9 mouse cellular contexts compared by ENCODE assay signal in genomic region chr5:33371137-33371536, GRCm38 (mm10). TPM values are rescaled to one million over a fixed set of nuclear protein-coding genes. Genes with fewer than 3 reads are reported as not detected.
A peak's percentile ranks its signal among the peaks of the same experiment; 100 is the strongest.
DNase-seq lines count a peak whose midpoint lies in the region; ATAC-seq and TF ChIP-seq lines count a peak whose summit lies in the region.
"Had no signal": no experiment of that assay in that cellular context is flagged by ENCODE, and none has a peak within 500 bp of the region (broad histone marks: within the 10 kb centered on the region; RNA-seq: fewer than 3 reads in every experiment).

No protein-coding gene starts in this region.

- no peak overlapping the region for H3K27ac ChIP-seq in left cerebral cortex, adult 2 months
- peak overlapping the region; percentile 62; the same call in 1 of the 2 replicates for H3K27ac ChIP-seq in bone marrow, adult 2 months (ENCODE audit: control insufficient read depth, insufficient read depth, low read depth, low read length, poor library complexity)
- H3K27ac ChIP-seq in liver, postnatal 0 days (ENCODE audit: low read depth) = no peak overlapping the region
- H3K27ac ChIP-seq: heart, embryonic 13.5 days had no signal

- peak; percentile 42 for TF ChIP-seq CTCF in left cerebral cortex, adult 2 months (IDR thresholded peaks at IDR 0.05)
- peak; percentile 82 for TF ChIP-seq CTCF in bone marrow, adult 2 months (IDR thresholded peaks at IDR 0.05; ENCODE audit: control insufficient read depth, insufficient read depth, low read length)
- peak; percentile 77 for TF ChIP-seq CTCF in liver, postnatal 0 days (IDR thresholded peaks at IDR 0.05; ENCODE audit: low read depth)

- intact Hi-C loops in left cerebral cortex, adult 2 months (cut with DNase I) = loop anchor here (2.0 kb wide), 1 partner anchor 168 kb away; no protein-coding TSS in a partner anchor

- peaks cover 7% of the 10 kb centered on the region; the same call in 1 of the 2 replicates for H3K4me1 ChIP-seq in bone marrow, adult 2 months (ENCODE audit: control insufficient read depth, insufficient read depth, low read length)
- no peaks in the 10 kb centered on the region for H3K4me1 ChIP-seq in liver, postnatal 0 days (ENCODE audit: insufficient read depth)
- H3K4me1 ChIP-seq: heart, embryonic 13.5 days had no signal

- 0 out of 2 replicates have a peak overlapping the region, but pooled peaks have one; percentile 38 for H3K4me2 ChIP-seq in liver, postnatal 0 days (ENCODE audit: low read depth, low read length)
- H3K4me2 ChIP-seq: heart, embryonic 13.5 days had no signal

- DNase-seq in cerebellum, adult 18-20 months = peak; percentile 19 to 24
- DNase-seq in cerebellum, adult 9-11 months = no peak
- DNase-seq in left cerebral cortex, adult 2 months (ENCODE audit: extremely low spot score in 1 of 2, low spot score in 2 of 2) = no peak
- DNase-seq in left cerebral cortex, adult 9 months (ENCODE audit: low spot score in 2 of 2) = no peak
- peak; percentile 47 for DNase-seq in liver, postnatal 0 days
- DNase-seq in urinary bladder, postnatal 4 days (ENCODE audit: low spot score in 2 of 2) = no peak

- no peak overlapping the region for H3K4me3 ChIP-seq in left cerebral cortex, adult 2 months
- H3K4me3 ChIP-seq in bone marrow, adult 2 months (replicated peaks; ENCODE audit: control insufficient read depth, low read depth, low read length) = no peak overlapping the region
- H3K4me3 ChIP-seq in liver, postnatal 0 days (ENCODE audit: low read depth, low read length) = no peak overlapping the region
- H3K4me3 ChIP-seq: heart, embryonic 13.5 days had no signal

- H3K9me3 ChIP-seq in liver, postnatal 0 days (ENCODE audit: low read length) = no peaks in the 10 kb centered on the region
- H3K9me3 ChIP-seq: heart, embryonic 13.5 days had no signal

- ATAC-seq in liver, postnatal 0 days = peak; percentile 77
- no peak for ATAC-seq in activated CD4-positive, CD25-positive, alpha-beta regulatory T cell, adult 4 months

- peaks cover 70% of the 10 kb centered on the region for H3K36me3 ChIP-seq in liver, postnatal 0 days (replicated peaks; ENCODE audit: insufficient read depth, low read length)

- no peak for TF ChIP-seq EP300 in liver, postnatal 0 days (IDR thresholded peaks at IDR 0.05; ENCODE audit: low read depth)

- no peaks in the 10 kb centered on the region for H3K27me3 ChIP-seq in liver, postnatal 0 days (ENCODE audit: insufficient read depth, low read length)
- H3K27me3 ChIP-seq: heart, embryonic 13.5 days had no signal

- TF ChIP-seq POLR2A in bone marrow, adult 2 months (IDR thresholded peaks at IDR 0.05; ENCODE audit: borderline replicate concordance, control insufficient read depth, low read depth, low read length) = no peak

- H3K9ac ChIP-seq in liver, postnatal 0 days (replicated peaks) = no peak overlapping the region
- H3K9ac ChIP-seq: heart, embryonic 13.5 days had no signal

RNA-seq across cellular contexts. Expression of gene Uvssa, which starts 7.2 kb away (rescaled TPM):
- total RNA-seq in left cerebral cortex, adult 2 months (2021) = 1 to 10 TPM; 5.3 to 7.3 TPM
- polyA plus RNA-seq in bone marrow, adult 2 months (2011; ENCODE audit: insufficient read depth, insufficient read length, low replicate concordance, missing spikeins) = 7.7 and 8.0 TPM in 2 replicates
- 2.5 and 3.1 TPM in 2 replicates for polyA plus RNA-seq in liver, postnatal 0 days (2015; fragmentation: Nextera tagmentation; extraction: Ambion mirVana)
- 10 to 100 TPM; 15.5 to 20.3 TPM for polyA plus RNA-seq in activated CD4-positive, CD25-positive, alpha-beta regulatory T cell, adult 4 months (2017; shearing (Covaris generic))

RNA-seq across cellular contexts. Expression of gene Maea, which starts 35.8 kb away (rescaled TPM):
- total RNA-seq in left cerebral cortex, adult 2 months (2021) = 10 to 100 TPM; 98.7 to 99.4 TPM
- 20.2 and 32.3 TPM in 2 replicates for polyA plus RNA-seq in bone marrow, adult 2 months (2011; ENCODE audit: insufficient read depth, insufficient read length, low replicate concordance, missing spikeins)
- 38.0 and 41.5 TPM in 2 replicates for polyA plus RNA-seq in liver, postnatal 0 days (2015; fragmentation: Nextera tagmentation; extraction: Ambion mirVana)
- polyA plus RNA-seq in activated CD4-positive, CD25-positive, alpha-beta regulatory T cell, adult 4 months (2017; shearing (Covaris generic)) = 10 to 100 TPM; 68.7 to 87.8 TPM

Comparison
In these comparisons a context has a peak if more than half of its experiments do, and no peak if none do; other contexts are left out.
1. DNase-seq: peak in cerebellum, adult 18-20 months (2 of 2) and liver, postnatal 0 days (single experiment); none in cerebellum, adult 9-11 months (single experiment), left cerebral cortex, adult 2 months (0 of 2), left cerebral cortex, adult 9 months (0 of 2) and urinary bladder, postnatal 4 days (0 of 2).
2. Peak in every context shown above with its lines, with median percentiles within 50 percentile points of each other: CTCF ChIP-seq.